Mouse (Mus musculus) gastrocnemius, adult 2 months (tissue): Measurements from ENCODE around the gene Klhl32. TPM values are rescaled to one million over a fixed set of nuclear protein-coding genes. Genes with fewer than 3 reads are reported as not detected.

Experiments used
- DNase-seq: peaks from one replicate; pipeline ENCODE4 v3.0.0; 2022
- H3K27ac ChIP-seq: fragments of 200-600 bp; 2 replicates; pipeline ENCODE4 v1.8.1; 2022; ENCODE audit warnings: mild to moderate bottlenecking
- H3K4me3 ChIP-seq: fragments of 200-600 bp; 2 replicates; pipeline ENCODE4 v1.8.1; 2022; ENCODE audit warnings: mild to moderate bottlenecking, moderate library complexity
- CTCF ChIP-seq: fragments of 200-600 bp; IDR thresholded peaks from 2 replicates; pipeline ENCODE4 v1.8.1; 2022; ENCODE audit warnings: antibody characterized with exemption, mild to moderate bottlenecking, moderate library complexity
- intact Hi-C: fragments of 180-260 bp; cut with DNase I; formaldehyde crosslinking; loops from one replicate; pipeline ENCODE4 v1.15.1; 2025
- total RNA-seq, 2 experiments: library from RNA; stranded (reverse); gene quantifications; 2 replicates each; pipeline ENCODE4 v1.2.3; 2021

Klhl32 gene
- total RNA-seq, 2 experiments from 2014 or later, result 0.20 TPM

DNA sequence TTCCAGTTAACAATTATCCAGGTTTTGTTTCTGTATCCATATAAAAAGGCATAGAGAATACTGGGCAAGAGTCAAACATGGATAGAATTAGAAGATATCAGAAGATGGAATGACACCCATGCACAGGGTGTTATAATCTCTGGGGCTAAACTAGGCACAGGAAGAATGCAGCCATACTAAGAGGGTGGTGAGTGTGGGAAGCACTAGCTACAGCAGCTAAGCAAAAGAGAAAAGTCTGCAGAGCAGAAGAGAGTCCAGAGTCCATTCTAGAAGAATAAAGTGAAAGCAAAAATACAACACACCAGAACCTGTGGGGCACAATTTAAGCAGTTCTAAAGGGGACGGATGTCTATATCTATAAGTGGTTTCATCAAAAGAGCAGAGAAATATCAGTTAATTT lies 61.6 kb downstream of the Klhl32 start:
- no peak overlapping the region for H3K4me3 ChIP-seq
- no peak for DNase-seq
- no peak for TF ChIP-seq CTCF
- no peak overlapping the region for H3K27ac ChIP-seq
- intact Hi-C loops, result no loop called here

DNA sequence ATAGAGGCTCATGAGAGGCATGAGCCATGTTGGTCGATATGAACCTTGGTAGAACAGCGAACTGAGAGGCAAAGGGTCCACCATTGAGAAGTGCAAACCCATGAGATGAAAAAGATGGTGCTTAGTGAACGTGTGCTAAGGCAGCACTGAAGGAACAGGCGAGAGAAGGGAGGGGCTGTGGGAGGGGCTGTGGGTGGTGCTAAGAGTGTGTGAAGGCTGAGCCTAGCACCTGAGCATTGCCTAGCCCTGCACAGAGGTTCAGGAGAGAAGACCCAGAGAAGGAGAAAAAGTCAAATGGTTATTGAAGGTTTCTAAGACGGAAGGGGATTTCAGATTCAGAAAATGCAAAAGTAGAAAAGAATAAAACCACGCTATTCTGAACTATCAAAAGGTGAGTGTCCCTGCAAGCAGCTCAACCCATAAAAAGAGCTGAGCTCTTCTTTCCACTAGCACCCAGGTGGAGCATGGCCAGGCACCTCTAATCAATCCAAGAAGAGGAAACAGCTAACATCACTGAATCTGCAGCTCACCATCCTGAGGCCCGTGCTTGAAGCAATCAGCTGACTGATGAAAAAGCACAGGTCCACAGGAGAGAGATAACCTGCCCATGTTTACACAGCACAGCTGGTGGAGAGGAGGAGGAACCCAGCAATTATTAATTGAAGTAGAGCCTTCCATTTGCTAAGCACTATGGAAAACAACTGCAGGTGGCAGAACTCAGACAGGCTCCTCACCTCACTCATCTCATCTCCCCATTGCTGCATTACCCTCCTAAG lies 65.0 kb downstream of the Klhl32 start:
- no peak for DNase-seq
- intact Hi-C loops, result no loop called here
- TF ChIP-seq CTCF, result no peak

DNA sequence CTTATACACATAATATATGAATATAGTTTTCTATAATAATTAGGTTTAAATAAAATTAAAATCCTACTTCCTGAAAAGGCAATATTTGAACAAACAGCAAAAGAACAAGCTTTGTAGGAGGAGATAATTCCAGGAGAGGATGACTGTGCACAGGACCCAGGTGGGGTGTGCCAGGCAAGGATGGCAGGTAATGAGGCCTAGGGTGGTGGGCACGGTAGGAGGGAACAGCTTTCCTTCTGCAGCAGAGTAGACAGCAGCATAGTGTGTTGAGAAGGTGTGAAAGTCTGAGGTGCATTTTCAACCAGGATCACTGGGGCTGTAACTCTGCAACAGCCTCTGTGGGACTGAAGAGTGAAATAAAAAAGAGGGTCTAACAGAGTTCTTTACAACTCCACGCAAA lies 85.0 kb downstream of the Klhl32 start:
- intact Hi-C loops, result no loop called here

More for the DNA sequence above, 65.0 kb downstream of the Klhl32 start:
- H3K27ac ChIP-seq, result no peak overlapping the region
- H3K4me3 ChIP-seq, result no peak overlapping the region

DNA sequence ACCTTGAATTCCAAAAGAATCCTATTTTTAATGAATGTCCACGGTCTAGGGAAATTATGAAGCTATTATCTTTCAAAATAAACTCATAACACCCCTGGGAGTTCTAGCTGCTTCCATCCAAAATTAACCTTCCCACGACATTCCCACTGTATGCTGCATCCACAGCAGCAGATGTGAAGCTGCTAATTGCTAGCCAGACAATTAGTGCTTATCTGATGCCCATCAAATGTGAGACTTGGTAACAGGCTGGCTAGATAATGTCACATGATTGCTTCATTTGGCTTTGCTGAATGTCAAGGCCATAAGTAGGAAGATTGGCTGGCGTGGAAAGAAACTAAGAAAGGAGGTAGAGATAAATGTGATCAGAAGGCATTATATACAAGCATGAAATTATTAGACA lies 85.5 kb downstream of the Klhl32 start:
- no peak overlapping the region for H3K4me3 ChIP-seq
- no peak for TF ChIP-seq CTCF
- no peak for DNase-seq
- intact Hi-C loops, result no loop called here
- H3K27ac ChIP-seq, result no peak overlapping the region

More for the DNA sequence above, 85.0 kb downstream of the Klhl32 start:
- no peak overlapping the region for H3K4me3 ChIP-seq
- TF ChIP-seq CTCF, result no peak
- DNase-seq, result no peak
- no peak overlapping the region for H3K27ac ChIP-seq

DNA sequence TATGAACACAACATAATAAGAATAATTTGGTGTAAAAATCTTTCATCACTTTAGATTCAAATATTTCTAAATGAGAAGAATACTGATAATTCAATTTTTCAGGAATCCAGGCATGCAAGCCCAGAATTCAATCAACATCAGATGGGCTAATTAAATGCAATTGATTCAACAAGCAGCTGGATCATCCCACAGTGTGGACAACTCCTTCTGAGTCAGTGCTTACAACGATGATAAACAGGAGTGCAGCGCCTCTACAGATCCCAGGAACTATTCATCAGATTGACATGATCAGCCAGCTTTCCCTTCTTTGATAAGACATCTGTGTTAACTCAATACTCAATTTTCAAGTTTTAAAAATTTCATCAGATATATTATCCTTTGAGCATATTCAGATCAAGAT lies 86.4 kb downstream of the Klhl32 start:
- Histone ChIP-seq H3K27ac (no peak overlapping the region), H3K4me3 (no peak overlapping the region)
- TF ChIP-seq CTCF, result no peak
- no peak for DNase-seq
- intact Hi-C loops, result no loop called here

DNA sequence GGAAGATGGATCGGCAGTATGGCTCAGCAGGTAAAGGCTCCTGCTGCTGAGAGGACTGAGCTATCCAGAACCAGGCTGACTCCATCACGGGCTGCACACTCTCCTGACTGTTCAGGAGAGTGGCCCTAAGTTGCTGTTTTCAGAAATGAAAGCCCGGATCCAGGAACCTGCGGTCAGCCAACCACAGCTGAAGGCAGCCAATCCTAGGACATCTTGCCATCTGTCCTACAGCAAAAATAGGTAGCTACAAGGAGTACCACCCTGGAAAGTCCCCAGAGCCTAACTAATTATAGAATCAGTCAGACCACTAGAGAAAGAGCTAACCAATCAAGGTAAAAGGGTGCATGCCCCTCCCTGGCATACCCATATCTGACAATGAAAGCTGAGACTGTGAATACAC lies 87.5 kb downstream of the Klhl32 start:
- intact Hi-C loops, result no loop called here
- TF ChIP-seq CTCF, result no peak
- no peak overlapping the region for H3K27ac ChIP-seq
- no peak for DNase-seq
- H3K4me3 ChIP-seq, result no peak overlapping the region

DNA sequence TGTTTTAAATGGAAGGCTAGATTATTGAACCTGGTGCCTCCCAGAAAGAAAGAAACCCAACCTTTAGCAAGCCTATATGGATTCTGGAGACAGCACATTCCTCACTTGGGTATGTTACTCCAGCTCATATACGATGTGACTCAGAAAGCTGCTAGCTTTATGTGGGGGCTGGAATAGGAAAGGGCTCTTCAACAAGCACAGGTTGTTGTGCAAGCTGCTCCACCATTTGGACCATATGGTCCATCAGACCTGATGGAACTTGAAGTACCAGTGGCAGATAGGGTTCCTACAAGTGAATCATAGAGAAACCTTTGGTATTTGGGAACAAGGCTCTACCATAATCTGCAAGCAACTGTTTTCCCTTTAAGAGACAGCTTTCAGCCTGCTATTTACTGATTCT lies 92.0 kb downstream of the Klhl32 start:
- no peak overlapping the region for H3K27ac ChIP-seq
- H3K4me3 ChIP-seq, result no peak overlapping the region
- no peak for TF ChIP-seq CTCF
- intact Hi-C loops, result no loop called here
- DNase-seq, result no peak

DNA sequence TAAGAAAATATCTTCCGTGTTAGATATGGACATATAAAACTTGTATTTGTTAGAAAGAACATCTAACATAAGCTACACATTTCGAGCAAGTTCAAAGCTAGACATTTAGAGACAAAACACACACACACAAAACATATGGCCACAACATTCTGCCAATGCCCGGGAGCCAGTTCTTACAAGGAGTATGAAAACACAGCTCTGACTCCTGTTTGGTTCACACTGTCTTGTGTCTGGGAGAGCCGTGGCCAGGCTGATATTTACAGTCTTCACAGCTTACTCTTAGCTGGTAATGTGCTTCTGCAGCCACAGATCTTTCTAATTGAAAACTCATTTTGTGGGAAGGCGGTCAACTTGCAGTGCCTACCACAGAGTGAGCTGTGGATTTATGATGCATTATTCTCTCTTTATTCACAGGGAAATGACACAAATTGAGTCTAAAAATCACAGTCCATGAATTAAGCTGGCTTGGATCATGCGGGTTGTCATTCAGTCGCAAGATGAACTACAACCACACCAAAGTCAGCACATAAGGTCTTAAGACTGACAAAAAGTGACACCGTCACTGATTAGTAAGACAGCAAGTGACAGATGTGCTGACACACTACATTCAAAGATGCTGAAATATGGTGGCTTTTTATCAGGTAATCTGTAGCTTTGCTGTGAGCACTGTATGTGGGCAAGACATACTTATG lies 98.3 kb downstream of the Klhl32 start:
- DNase-seq, result no peak
- no peak overlapping the region for H3K4me3 ChIP-seq
- no peak for TF ChIP-seq CTCF
- intact Hi-C loops, result no loop called here
- no peak overlapping the region for H3K27ac ChIP-seq

DNA sequence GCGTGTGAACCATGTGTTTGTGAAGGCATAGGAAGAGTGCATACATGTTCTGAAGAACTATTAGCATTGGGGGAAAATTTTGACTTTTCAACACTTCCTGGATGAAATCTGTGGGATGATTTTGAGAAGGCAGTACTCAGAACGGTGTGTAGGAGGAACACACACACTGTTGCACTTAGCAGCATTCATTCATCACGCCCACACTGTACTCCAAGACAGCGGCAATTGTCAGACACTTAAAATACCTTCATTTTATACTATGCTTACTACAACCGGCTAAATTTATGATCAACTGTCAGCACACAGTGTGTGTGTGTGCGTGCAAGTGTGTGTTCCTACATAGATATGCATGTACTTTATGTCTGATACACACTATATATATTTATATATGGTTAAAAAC lies 113.8 kb downstream of the Klhl32 start:
- no peak for TF ChIP-seq CTCF
- Histone ChIP-seq H3K4me3 (no peak overlapping the region), H3K27ac (no peak overlapping the region)
- no peak for DNase-seq
- intact Hi-C loops, result no loop called here

DNA sequence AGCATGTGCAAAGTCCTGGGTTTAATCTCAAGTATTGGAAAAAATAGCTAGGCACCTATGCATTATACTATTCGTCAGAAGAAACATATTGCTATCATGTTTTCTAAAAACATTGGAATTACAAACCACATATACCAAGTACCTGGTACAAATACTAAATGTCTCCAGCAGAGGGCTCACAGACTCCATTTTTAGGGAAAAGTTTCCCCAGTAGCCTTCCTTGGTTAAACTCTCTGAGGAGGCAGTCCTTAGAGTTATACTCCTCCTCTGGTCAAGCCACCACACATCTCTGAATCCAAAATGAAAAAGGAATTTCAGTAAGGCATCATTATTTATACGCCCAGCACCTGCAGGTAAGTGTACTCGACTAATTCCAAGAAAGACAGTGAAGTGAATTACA lies 130.1 kb downstream of the Klhl32 start:
- intact Hi-C loops, result loop anchor here (2.0 kb wide), 1 partner anchor 176 kb away; no protein-coding TSS in a partner anchor
- H3K27ac ChIP-seq, result no peak overlapping the region
- peak; percentile 64 for TF ChIP-seq CTCF
- H3K4me3 ChIP-seq, result no peak overlapping the region
- peak; percentile 20 for DNase-seq

DNA sequence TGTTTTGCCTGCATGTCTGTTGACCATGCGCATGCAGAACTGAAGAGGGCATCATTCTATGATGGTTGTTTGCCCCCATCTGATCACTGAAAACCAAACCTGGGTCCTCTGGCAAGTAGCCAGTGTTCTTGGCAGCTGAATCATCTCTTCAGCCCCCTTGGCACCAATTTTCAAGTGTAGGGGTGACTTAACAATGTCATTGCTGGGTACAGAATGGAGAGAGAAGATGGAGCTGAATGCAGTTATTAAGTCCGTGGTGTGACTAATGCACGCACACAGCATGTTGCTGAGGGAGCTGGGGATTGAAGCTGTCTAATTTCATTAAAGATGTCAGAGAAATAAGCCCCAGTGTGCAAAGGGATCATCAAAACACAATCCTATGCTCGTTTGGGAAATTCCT lies 135.4 kb downstream of the Klhl32 start:
- no peak for TF ChIP-seq CTCF
- intact Hi-C loops, result no loop called here
- H3K27ac ChIP-seq, result no peak overlapping the region
- H3K4me3 ChIP-seq, result no peak overlapping the region
- DNase-seq, result no peak

DNA sequence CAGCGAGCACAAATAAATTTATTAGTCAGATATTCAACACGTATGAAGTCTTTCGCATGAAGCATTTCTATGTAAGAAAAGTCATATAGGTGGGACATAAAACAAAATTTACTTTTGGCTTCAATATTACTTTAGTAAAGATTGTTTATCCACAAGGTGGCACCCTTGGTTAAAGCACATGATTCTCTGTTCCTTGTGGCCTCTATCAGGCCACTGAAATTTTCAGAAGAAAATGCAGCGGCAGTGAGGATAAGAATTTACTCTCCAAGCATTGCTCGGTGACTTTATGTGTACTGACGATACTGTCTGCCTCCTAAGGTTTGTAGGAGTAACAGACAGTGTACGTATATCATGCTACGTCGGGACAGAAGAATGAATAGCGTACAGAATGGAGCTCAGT lies 136.6 kb downstream of the Klhl32 start:
- TF ChIP-seq CTCF, result peak; percentile 23; the same call in 1 of the 2 replicates
- DNase-seq, result no peak
- Histone ChIP-seq H3K4me3 (no peak overlapping the region), H3K27ac (no peak overlapping the region)
- intact Hi-C loops, result no loop called here

DNA sequence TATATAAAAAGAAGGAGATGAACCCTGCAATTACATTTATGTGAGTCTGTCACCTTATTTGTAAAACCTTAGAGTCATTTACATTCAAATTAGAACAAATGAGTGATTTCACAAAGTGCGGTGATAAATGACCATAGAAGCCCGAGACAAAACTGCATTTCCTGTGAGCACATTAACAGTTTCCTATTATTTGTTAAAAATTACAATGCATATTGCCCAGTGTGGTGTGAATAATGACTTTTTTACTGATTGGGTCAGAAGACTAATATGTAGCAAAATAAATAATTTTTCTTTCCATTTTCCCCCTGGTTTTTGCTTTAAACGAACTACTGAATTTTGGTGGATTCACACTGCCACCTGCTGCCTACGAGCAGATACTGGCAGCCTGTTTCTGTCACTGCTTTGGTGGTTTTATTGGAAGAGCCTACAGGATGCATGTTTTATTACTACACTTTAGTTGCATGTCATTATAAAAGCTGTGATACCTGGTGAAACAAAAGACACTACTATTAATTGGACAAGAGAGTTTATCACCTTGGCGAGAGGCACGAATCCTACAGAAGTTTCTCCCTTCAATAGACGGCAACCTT lies 152.3 kb downstream of the Klhl32 start:
- no peak overlapping the region for H3K4me3 ChIP-seq
- 0 out of 2 replicates have a peak, but pooled peaks have one; percentile 15 for TF ChIP-seq CTCF
- DNase-seq, result no peak
- H3K27ac ChIP-seq, result no peak overlapping the region
- intact Hi-C loops, result no loop called here
